Mouse (Mus musculus): ENCODE results near the gene Mfsd9.
"Not testable (repeated sequence)": the region's sequence is repeated elsewhere in the genome, so short reads cannot be mapped to it uniquely, and the experiment has no call there.

The Mfsd9 gene

DNA sequence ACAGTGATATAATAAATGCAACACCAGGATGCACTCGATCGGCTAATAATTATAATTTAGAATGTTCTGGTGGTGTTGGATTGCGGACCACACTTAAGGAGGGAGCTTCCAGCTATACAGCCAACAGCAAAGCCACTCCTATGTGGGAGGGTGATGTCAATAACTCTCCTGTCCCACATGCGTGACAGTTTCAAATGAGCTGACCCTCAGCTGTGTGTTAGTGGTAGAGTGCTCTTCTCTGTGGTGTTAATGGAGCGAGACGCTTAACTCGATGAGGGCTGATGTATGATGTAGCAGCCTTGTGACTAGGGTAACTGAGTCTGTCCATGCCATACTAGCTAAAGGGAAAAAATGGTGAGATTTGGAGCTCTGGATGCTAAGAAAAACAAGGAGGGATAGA lies 7.0 kb downstream of the Mfsd9 start:
- in situ Hi-C loops (cut with MboI, MseI), result no loop called here

DNA sequence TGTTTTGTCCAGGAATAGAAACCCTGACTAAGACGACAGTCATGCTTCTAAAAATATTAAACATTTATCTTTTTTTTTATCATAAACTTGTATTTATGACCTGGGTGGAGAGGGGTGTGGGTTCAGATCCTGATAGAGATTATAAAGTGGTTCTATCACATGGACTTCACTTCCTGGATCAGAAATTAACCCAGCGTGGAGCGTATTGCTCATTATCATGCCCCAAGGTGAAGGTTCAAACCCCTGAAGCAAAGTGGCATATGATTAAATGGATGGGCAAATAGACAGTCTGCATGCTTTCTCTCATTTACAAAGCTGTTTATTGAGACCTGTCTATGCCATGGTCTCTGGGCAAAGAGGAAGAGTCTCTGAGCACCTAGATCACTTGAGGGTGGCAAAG lies 13.7 kb downstream of the Mfsd9 start:
- in situ Hi-C loops (cut with MboI, MseI), result no loop called here

DNA sequence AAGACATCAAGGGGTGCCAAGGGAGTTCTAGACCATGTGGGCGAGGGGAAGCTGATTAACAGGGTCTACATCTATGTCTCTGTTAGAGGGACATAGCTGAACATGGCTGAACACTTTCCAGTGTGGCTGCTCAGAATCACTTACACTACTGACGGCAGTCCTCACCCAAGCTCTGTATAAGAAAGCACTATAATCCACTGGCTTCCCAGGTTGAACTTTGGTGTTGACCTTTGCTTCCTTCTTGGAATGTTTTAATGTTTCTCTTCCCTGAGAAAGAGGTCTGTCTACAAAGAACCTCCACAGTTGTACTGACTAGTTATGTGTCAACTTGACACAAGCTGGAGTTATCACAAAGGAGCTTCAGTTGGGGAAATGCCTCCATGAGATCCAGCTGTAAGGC lies 14.4 kb downstream of the Mfsd9 start:
- in situ Hi-C loops (cut with MboI, MseI), result no loop called here

DNA sequence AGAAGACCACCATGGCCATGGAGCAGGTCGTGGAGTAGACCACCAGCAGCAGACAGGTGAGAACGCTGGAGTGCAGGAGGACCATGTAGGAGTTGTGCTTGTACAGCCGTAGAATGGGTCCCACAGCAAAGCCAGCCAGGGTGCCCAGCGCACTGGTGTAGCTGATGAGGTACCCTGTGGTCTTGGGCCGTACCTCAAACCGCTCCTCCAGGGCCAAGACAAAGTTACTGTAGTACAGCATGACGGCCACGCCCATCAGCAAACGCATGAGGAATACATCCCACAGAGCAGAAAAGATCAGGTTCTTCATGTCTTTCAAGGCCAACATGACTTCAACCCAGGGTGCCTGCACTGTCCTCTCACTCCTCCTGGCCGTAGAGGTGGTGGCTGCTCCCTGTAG lies 16.4 kb downstream of the Mfsd9 start:
- in situ Hi-C loops (cut with MboI, MseI), result no loop called here

DNA sequence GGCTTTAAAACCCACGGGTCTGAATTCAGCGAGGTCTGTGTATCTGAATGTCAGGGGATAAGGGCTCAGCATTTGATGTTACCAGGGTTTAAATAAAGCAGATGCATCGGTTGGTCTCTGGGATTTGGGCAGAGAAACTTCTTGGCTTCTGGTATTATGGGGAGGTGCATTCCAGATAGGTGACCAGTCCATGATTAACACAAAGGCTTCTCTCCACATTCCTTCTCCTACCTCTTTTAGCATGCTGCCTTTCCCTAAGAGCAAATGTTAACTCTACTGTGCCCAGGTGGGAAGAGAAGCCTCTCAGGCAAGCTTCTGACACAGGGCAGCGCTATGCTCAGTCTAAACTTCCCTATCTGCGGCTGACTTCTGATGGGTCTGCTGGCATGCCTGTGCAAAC lies 17.3 kb downstream of the Mfsd9 start:
- in situ Hi-C loops (cut with MboI, MseI), result no loop called here

DNA sequence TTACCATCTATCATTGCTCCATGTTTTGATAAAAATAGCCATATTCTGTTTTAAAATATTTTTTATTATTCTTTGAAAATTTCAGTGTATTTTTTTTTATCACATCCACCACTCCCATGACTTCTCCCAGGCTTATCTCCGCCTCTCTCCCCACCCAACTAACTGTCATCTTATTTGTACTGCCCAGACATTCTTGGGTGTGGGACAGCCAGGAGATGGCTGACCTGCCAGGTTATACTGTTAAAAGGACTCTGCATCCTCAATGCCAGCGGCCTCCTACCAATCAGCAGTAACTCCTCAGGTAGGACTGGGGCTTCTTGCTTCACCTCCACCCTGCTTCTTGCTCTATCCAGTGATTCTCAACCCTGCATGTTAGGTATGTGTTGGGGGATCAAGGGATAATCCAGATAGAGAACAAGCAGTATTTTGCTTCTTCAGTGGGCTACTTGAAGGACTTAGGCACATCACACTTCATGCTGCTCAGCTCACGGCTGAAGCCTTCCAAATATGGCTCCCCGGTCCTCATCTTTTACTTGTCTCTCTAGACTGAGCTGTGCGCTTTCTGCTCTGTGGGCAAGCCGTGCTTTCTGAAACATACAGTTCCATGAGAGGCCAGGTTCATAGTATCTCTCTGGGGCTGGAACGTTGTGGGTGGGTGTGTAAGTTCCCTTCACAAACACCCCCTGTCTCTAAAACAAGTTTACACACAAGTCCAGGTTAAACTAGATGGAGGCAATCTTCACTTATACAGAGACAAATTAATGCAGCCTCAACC lies 19.1 kb downstream of the Mfsd9 start:
- in situ Hi-C loops (cut with MboI, MseI), result no loop called here

DNA sequence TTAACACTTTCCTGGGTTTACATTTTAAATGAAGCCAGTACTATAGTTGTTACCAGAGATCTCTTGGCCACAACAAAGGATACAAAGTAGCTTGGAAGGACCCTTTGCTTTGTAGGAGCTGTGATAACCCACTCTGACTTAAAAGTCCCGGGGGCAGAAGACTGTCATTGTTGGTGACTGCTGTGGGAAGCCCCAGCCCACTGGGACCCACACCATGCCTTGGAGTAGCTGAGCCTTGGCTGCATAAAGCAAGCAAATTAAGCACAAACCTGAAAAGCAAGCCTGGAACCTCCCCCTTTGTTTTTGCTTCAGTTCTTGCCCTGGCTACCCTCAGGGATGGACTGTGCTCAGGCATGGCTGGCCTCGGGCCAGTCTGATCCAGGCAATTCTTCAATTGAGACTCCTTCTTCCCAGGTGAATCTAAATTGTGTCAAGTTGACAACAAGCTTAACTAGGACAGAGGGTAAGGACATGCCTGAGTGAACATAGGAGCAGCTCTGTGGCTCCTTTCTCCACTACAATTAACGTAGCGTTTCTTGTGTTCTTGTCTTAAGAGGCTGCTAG lies 21.1 kb downstream of the Mfsd9 start:
- in situ Hi-C loops (cut with MboI, MseI), result no loop called here

DNA sequence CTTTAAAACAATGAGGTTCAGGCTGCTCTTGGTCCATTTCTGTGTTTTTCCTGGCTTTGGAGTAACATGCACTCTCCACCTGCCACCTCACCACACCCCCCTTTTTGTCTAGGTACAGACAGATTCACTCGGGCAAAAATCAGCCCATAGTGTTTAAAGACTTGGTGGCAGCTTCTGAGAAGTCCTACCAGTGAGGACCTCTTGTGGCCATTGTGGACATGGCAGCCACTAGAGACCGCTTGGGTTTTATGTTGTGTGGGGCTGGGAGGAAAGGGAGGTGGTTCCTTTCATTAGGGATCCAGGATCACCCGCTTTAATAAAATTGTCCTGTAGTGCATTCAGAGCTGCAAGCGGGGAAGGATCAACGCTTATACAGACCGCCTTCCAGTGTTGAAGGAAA lies 21.9 kb downstream of the Mfsd9 start:
- in situ Hi-C loops (cut with MboI, MseI), result no loop called here

DNA sequence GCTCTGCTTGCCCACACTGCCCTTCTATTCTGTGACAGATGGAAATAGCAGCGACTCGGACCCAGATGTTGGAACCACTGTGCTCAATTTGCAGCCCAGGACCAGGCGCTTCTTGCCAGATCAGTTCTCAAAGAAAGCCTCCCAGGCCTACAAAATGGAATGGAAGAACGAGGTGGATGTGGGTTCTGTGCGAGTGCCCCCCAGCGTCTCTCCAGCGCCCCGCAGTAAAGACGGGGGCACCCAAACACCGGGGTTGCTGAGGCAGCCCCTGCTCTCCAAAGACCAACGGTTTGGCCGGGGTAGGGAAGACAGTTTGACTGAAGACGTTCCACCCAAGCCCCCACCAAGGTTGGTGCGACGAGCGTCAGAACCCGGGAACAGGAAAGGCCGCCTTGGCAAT lies 22.9 kb downstream of the Mfsd9 start:
- in situ Hi-C loops (cut with MboI, MseI), result no loop called here

DNA sequence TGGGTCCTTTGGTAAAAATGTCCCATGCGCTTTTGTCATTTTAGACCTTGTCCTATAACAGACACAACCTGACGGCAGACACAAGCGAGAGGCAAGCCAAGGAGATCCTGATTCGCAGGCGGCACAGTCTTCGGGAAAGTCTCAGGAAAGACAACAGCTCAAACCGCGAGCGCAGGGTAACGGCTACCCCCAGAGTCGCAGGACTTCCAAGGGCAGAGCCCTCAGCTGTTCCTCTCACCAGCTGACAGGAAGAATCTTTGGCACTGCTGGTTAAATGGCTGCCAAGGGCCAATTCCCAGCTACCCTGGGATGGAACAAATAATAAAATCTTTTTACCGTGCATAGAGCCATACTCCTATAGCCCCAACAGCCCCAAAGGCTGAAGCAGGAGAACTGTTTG lies 25.0 kb downstream of the Mfsd9 start:
- in situ Hi-C loops (cut with MboI, MseI), result no loop called here

DNA sequence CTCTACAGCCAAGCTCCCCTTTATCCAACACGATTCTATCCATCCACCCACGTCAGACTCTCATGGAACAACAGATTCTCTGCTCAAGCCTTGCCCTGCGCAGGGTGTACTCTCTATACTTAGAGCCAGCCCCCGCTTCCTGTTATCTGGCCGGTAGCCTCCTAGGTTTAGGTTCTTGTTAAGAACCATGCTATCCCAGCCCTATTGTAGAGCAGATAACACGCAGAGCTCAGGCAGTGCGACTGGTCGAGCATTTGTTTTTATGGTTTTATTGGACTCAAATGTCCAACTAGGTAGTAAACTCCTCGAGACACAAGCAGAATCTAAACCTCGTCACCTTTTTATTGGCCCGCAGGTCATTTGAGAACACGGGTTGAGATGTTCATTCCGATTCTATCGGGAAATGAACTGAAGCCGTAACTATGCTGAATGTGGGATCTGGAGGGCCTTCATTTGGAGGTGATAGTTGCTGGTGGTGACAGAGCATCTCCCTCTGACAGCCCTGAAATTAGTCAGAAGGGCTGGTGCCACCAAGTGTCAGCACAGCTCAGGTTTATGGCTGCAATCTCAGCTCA lies 25.7 kb downstream of the Mfsd9 start:
- in situ Hi-C loops (cut with MboI, MseI), result loop anchor here in 1 of 2 experiments (5.0 kb wide), 1 partner anchor 187 kb away; no protein-coding TSS in a partner anchor

DNA sequence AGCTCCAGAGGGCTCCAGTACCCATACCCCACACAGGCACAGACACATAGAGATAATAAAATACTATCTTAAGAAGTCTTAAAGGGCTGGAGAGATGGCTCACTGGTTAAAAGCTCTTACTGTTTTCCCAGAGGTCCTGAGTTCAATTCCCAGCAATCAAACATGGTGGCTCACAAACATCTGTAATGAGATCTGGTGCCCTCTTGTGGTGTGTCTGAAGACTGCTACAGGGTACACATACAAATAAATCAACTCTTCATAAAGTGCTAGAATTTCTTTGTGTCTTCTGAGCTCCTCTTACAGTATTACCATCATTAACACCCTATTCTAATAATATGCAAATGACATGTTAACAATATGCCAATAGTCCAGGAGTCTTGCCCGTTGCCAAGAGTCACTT lies 26.4 kb downstream of the Mfsd9 start:
- in situ Hi-C loops (cut with MboI, MseI), result loop anchor here in 1 of 2 experiments (5.0 kb wide), 1 partner anchor 187 kb away; no protein-coding TSS in a partner anchor

DNA sequence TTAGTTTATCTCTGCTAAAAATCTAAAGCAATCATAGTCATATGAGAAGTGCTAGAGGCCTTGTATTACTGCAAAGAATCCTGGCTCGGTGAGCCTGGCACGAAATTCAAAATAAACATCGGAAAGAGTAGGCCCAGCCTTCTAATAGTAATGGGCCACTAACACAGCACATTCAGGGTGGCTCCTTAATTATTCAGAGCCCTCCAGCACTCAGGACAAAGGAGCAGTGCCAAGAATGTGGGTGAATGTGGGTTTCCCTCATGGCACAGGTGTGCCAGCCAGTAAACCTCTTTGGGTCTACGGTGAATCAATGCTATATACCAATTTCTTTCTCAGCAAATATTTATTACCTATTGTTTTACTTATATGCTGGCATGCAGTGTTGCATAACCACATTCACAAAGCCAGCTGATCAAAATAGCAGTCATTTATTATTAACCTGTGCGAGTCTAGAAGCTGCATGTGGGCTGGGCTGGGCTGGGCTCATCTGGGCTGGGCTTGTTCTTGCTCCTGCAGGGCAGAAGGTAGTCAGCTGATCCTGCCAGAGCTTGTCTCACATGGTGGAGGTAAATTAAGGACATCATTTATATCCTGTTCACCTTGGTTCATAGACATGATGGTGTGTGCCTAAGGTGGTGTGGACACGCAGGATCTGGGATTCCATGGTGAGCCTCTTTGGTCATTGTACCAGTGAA lies 30.6 kb downstream of the Mfsd9 start:
- in situ Hi-C loops (cut with MboI, MseI), result loop anchor here in 1 of 2 experiments (5.0 kb wide), 1 partner anchor 183 kb away; no protein-coding TSS in a partner anchor

DNA sequence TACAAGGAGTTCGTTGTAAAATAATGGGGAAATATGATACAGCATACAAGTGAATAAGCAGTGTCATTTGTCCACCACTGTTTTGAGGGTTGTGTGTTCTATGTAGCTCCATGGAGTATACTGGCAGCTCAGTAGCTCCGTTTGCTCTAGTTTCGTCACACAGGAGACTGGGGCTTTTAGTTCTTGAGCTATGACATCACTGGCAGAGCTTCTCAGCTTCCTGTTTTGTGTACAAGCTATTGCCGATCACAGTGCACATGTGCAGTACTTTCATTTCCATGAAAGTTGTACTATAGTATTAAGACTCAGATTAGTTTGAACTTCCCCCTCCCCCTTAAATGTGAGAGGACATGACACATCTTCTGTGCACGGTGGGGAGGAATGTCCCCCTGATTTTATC lies 44.4 kb downstream of the Mfsd9 start:
- in situ Hi-C loops (cut with MboI, MseI), result loop anchor here (5.0 to 10.0 kb wide), 2 partner anchors 154 to 601 kb away; no protein-coding TSS in a partner anchor

DNA sequence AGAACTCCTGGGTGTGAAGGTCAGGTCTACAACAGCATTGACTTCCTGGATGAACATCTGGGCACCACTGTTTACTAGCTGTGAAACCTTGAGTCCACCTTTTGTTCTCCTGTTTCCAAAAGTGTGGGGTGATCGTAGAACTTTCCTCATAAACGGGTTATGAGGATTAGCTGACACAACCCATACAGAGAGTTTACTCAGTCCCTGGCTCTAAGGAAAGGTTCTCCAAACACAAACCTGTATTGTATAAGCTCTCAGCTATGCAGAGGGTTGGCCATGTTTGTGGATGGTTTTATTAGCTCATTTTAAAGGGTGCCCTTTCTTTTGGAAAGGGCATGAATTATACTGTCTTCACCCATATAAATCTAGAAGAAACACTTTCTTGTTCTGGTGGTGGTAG lies 49.7 kb downstream of the Mfsd9 start:
- in situ Hi-C loops (cut with MboI, MseI), result loop anchor here in 1 of 2 experiments (10.0 kb wide), 1 partner anchor 596 kb away; no protein-coding TSS in a partner anchor

DNA sequence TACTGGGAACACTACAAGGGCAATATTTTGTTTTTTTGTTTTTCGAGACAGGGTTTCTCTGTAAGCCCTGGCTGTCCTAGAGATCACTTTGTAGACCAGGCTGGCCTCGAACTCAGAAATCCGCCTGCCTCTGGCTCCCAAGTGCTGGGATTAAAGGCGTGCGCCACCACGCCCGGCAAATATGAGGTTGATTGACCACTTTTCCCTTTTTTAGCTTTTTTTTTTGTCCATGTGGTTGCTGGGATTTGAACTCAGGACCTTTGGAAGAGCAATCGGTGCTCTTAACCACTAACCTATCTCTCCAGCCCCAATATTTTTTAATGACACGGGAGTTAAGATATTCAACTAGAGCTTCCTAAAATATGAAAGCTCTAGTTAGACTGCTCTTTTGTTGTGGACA lies 52.2 kb downstream of the Mfsd9 start:
- in situ Hi-C loops (cut with MboI, MseI), result not testable (repeated sequence)

DNA sequence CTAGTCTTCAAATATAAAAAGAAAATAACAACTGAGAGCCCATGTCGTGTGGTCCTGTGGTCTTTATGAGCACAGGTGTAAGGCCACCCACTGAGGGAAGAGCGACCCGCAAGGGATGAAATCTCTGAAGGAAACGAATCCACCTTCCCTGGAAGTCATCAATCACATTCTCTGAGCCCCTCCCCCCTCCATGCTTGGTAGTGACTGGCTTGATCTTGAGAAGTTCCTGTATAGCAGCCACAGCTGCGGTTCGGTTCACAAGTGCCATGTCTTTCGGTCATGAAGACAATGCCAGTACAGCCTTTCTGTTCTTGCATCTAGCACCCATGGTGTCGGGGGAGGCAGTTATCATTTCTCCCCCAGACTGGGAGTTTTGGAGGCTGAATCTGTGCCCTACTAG lies 52.8 kb downstream of the Mfsd9 start:
- in situ Hi-C loops (cut with MboI, MseI), result no loop called here

DNA sequence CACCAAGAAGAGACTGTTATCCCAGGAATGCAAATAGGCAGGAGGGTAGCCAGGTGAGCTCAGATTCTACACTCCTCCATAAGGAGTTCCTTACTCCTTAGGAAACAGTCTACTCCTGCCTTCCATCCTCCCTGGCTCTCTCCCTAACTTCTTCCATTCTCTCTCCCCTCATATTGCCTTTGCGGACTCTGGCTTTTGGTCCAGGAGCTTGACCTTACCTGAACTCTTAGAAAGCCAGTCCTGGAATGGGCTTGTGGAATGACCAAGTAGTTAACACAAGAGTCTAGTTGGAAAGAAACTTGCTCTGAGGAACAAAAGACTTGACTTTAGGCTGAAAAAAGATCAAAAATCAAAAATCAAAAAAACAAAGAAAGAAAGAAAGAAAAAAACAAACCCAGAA lies 61.9 kb downstream of the Mfsd9 start:
- in situ Hi-C loops (cut with MboI, MseI), result no loop called here

DNA sequence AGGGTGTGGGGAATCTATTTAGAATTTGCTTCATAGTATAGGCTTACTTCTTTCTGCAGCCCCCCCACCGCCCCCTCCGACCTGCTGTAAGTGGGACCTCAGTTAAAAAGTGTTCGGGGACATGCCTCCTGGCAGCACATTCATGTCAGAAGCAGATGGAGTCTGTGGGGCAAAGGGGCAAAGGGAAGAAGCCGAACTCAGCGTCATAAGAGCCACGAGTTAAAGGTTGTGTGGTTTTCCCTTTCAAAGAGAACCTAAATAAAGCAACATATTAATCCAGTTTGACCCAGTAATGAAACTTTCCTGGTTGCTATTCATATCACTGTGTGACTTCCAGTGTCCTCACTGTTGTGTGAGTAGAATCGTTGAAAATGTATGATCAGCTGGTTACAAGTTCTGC lies 63.1 kb downstream of the Mfsd9 start:
- in situ Hi-C loops (cut with MboI, MseI), result no loop called here

DNA sequence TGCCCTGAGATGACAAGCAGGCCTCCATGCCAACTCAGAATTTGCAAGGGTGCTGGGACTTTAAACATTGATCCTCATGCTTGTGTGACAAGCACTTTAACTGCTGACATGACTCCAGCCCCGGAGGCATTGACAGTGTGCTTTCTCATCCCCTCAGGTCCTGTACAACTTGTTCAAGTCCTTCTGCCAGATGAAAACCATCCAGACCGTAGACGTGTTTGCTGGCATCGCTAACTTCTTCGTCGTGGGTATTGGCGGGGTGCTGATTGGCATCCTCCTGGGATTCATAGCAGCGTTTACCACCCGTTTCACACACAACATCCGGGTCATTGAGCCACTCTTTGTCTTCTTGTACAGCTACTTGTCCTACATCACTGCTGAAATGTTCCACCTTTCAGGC lies 64.4 kb downstream of the Mfsd9 start:
- in situ Hi-C loops (cut with MboI, MseI), result no loop called here

All from T-helper 17 cell (primary cell).